Comparison of ENCODE assay signal across 8 mouse cellular contexts in the genomic region with DNA sequence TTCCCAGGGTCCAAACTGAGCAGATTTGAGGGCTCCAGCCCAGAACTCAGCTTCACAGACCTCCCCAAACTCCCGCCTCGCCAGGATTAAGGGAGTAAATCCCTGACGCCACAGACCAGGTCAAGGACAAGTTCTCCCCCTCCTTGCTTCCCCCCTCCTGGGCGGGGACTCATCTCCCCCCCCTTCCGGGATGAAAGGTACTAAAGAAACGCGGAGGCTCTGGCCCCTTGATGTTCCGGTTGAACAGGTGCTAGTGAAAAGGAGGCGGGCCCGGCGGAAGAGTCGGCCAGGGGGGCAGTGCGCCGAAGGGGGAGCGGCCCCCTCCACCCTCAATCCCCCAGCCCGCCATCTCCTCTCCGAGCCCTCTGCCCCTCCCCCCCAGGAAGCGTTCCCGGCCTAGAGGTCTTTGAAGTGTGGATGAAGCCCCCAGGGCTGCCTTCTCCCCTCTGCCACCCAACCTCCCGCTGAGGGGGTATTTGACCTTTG. TPM values are rescaled to one million over a fixed set of nuclear protein-coding genes. Genes with fewer than 3 reads are reported as not detected.
DNase-seq lines count a peak whose midpoint lies in the region; ATAC-seq and TF ChIP-seq lines count a peak whose summit lies in the region.

No protein-coding gene starts in this region.

- peak overlapping the region; percentile 61 for H3K9ac ChIP-seq in embryonic facial prominence, embryonic 13.5 days
- H3K9ac ChIP-seq in limb, embryonic 12.5 days (replicated peaks) = no peak overlapping the region
- no peak overlapping the region for H3K9ac ChIP-seq in midbrain, postnatal 0 days (replicated peaks; ENCODE audit: low read length, poor library complexity, severe bottlenecking)

- DNase-seq in ovary, postnatal 36 days (ENCODE audit: low spot score) = peak; percentile 63
- no peak for DNase-seq in ovary, postnatal 10 days (ENCODE audit: low spot score)
- peak; percentile 54 for DNase-seq in heart, postnatal 4 days
- DNase-seq in midbrain, postnatal 0 days (ENCODE audit: low spot score) = no peak
- DNase-seq in thymus, postnatal 4 days = peak; percentile 77
- no peak for DNase-seq in frontal cortex, adult 2 months (ENCODE audit: extremely low spot score in 1 of 2, low spot score in 1 of 2)

- H3K9me3 ChIP-seq in embryonic facial prominence, embryonic 13.5 days = no peaks in the 10 kb centered on the region
- H3K9me3 ChIP-seq in limb, embryonic 12.5 days = no peaks in the 10 kb centered on the region
- no peaks in the 10 kb centered on the region for H3K9me3 ChIP-seq in midbrain, postnatal 0 days (ENCODE audit: low read length)

- H3K4me3 ChIP-seq in embryonic facial prominence, embryonic 13.5 days = peak overlapping the region; percentile 85
- H3K4me3 ChIP-seq in limb, embryonic 12.5 days (replicated peaks) = peak overlapping the region; percentile 92
- H3K4me3 ChIP-seq in midbrain, postnatal 0 days (ENCODE audit: low read depth, low read length) = peak overlapping the region; percentile 17; the same call in 1 of the 2 replicates

- WGBS in embryonic facial prominence, embryonic 13.5 days = 1% methylated on average over 20 of the region's 20 CpGs
- under 1% methylated on average over 20 of the region's 20 CpGs for WGBS in limb, embryonic 12.5 days
- under 1% methylated on average over 20 of the region's 20 CpGs for WGBS in midbrain, postnatal 0 days

- peaks cover 50% of the 10 kb centered on the region for H3K4me1 ChIP-seq in embryonic facial prominence, embryonic 13.5 days
- peaks cover 48% of the 10 kb centered on the region for H3K4me1 ChIP-seq in limb, embryonic 12.5 days (replicated peaks)
- H3K4me1 ChIP-seq in midbrain, postnatal 0 days (ENCODE audit: insufficient read depth, low read length) = peaks cover 7% of the 10 kb centered on the region; the same call in 1 of the 2 replicates

- H3K36me3 ChIP-seq in embryonic facial prominence, embryonic 13.5 days = peaks cover 15% of the 10 kb centered on the region
- peaks cover 15% of the 10 kb centered on the region for H3K36me3 ChIP-seq in limb, embryonic 12.5 days
- H3K36me3 ChIP-seq in midbrain, postnatal 0 days (ENCODE audit: insufficient read depth, low read length) = no peaks in the 10 kb centered on the region

- no peak overlapping the region for H3K27ac ChIP-seq in embryonic facial prominence, embryonic 13.5 days
- H3K27ac ChIP-seq in limb, embryonic 12.5 days = no peak overlapping the region
- H3K27ac ChIP-seq in midbrain, postnatal 0 days (ENCODE audit: low read depth, low read length) = no peak overlapping the region

- H3K27me3 ChIP-seq in embryonic facial prominence, embryonic 13.5 days = peaks cover 21% of the 10 kb centered on the region
- H3K27me3 ChIP-seq in limb, embryonic 12.5 days = peaks cover 17% of the 10 kb centered on the region
- peaks cover 7% of the 10 kb centered on the region; the same call in 1 of the 2 replicates for H3K27me3 ChIP-seq in midbrain, postnatal 0 days (ENCODE audit: insufficient read depth, low read length)

- no peak for TF ChIP-seq CTCF in midbrain, postnatal 0 days (IDR thresholded peaks at IDR 0.05)

- peak overlapping the region; percentile 78 for H3K4me2 ChIP-seq in embryonic facial prominence, embryonic 13.5 days
- H3K4me2 ChIP-seq in limb, embryonic 12.5 days = peak overlapping the region; percentile 85
- peak overlapping the region; percentile 32 for H3K4me2 ChIP-seq in midbrain, postnatal 0 days (ENCODE audit: low read depth, low read length, poor library complexity, severe bottlenecking)

- no peak for ATAC-seq in embryonic facial prominence, embryonic 13.5 days (ENCODE audit: insufficient number of reproducible peaks, insufficient read depth, low FRiP score, low TSS enrichment, low read depth)
- ATAC-seq in limb, embryonic 12.5 days (ENCODE audit: insufficient number of reproducible peaks, insufficient read depth, low FRiP score, low TSS enrichment, low read depth) = no peak
- no peak for ATAC-seq in midbrain, postnatal 0 days (ENCODE audit: low FRiP score)

RNA-seq across cellular contexts. Expression of gene Mllt6, which starts 1.5 kb away (rescaled TPM):
- polyA plus RNA-seq in embryonic facial prominence, embryonic 13.5 days (2015; fragmentation: Nextera tagmentation; extraction: Ambion mirVana) = 3.1 and 3.3 TPM in 2 replicates
- total RNA-seq in heart, postnatal 4 days (2021) = 10 to 100 TPM; 50.2 to 51.1 TPM
- 2.8 and 2.9 TPM in 2 replicates for polyA plus RNA-seq in limb, embryonic 12.5 days (2016; fragmentation: Nextera tagmentation; extraction: Ambion mirVana)
- total RNA-seq in midbrain, postnatal 0 days (2014; rRNA removed) = 43.9 and 52.8 TPM in 2 replicates
- polyA plus RNA-seq in midbrain, postnatal 0 days (2015; fragmentation: Nextera tagmentation; extraction: Ambion mirVana) = 1.5 and 1.7 TPM in 2 replicates
- polyA plus RNA-seq in frontal cortex, adult 2 months (2012; rRNA removed) = 74.9 and 84.0 TPM in 2 replicates

RNA-seq across cellular contexts. Expression of gene Cisd3, which starts 23.9 kb away (rescaled TPM):
- polyA plus RNA-seq in embryonic facial prominence, embryonic 13.5 days (2015; fragmentation: Nextera tagmentation; extraction: Ambion mirVana) = 12.5 and 13.4 TPM in 2 replicates
- 10 to 100 TPM; 96.7 to 98.0 TPM for total RNA-seq in heart, postnatal 4 days (2021)
- 10.0 and 11.3 TPM in 2 replicates for polyA plus RNA-seq in limb, embryonic 12.5 days (2016; fragmentation: Nextera tagmentation; extraction: Ambion mirVana)
- 13.3 and 27.0 TPM in 2 replicates for total RNA-seq in midbrain, postnatal 0 days (2014; rRNA removed)
- 41.5 and 45.1 TPM in 2 replicates for polyA plus RNA-seq in midbrain, postnatal 0 days (2015; fragmentation: Nextera tagmentation; extraction: Ambion mirVana)
- polyA plus RNA-seq in frontal cortex, adult 2 months (2012; rRNA removed) = 51.9 and 54.8 TPM in 2 replicates

RNA-seq across cellular contexts. Expression of gene Epop, which starts 32.2 kb away (rescaled TPM):
- polyA plus RNA-seq in embryonic facial prominence, embryonic 13.5 days (2015; fragmentation: Nextera tagmentation; extraction: Ambion mirVana) = 4.3 and 7.2 TPM in 2 replicates
- 1 to 10 TPM; 1.4 TPM for total RNA-seq in heart, postnatal 4 days (2021)
- polyA plus RNA-seq in limb, embryonic 12.5 days (2016; fragmentation: Nextera tagmentation; extraction: Ambion mirVana) = 16.4 and 16.9 TPM in 2 replicates
- total RNA-seq in midbrain, postnatal 0 days (2014; rRNA removed) = 5.0 and 8.4 TPM in 2 replicates
- polyA plus RNA-seq in midbrain, postnatal 0 days (2015; fragmentation: Nextera tagmentation; extraction: Ambion mirVana) = 1.5 and 1.6 TPM in 2 replicates
- 49.4 and 65.0 TPM in 2 replicates for polyA plus RNA-seq in frontal cortex, adult 2 months (2012; rRNA removed)

RNA-seq across cellular contexts. Expression of gene Pcgf2, which starts 38.6 kb away (rescaled TPM):
- polyA plus RNA-seq in embryonic facial prominence, embryonic 13.5 days (2015; fragmentation: Nextera tagmentation; extraction: Ambion mirVana) = 17.2 and 20.9 TPM in 2 replicates
- total RNA-seq in heart, postnatal 4 days (2021) = 10 to 100 TPM; 31.3 to 31.8 TPM
- 20.2 and 20.3 TPM in 2 replicates for polyA plus RNA-seq in limb, embryonic 12.5 days (2016; fragmentation: Nextera tagmentation; extraction: Ambion mirVana)
- 16.0 and 19.6 TPM in 2 replicates for total RNA-seq in midbrain, postnatal 0 days (2014; rRNA removed)
- polyA plus RNA-seq in midbrain, postnatal 0 days (2015; fragmentation: Nextera tagmentation; extraction: Ambion mirVana) = 14.2 and 16.7 TPM in 2 replicates
- polyA plus RNA-seq in frontal cortex, adult 2 months (2012; rRNA removed) = 74.6 and 83.8 TPM in 2 replicates

RNA-seq across cellular contexts. Expression of gene Psmb3, which starts 41.5 kb away (rescaled TPM):
- 443 and 487 TPM in 2 replicates for polyA plus RNA-seq in embryonic facial prominence, embryonic 13.5 days (2015; fragmentation: Nextera tagmentation; extraction: Ambion mirVana)
- 100 to 1,000 TPM; 186 to 196 TPM for total RNA-seq in heart, postnatal 4 days (2021)
- polyA plus RNA-seq in limb, embryonic 12.5 days (2016; fragmentation: Nextera tagmentation; extraction: Ambion mirVana) = 481 TPM in 2 replicates
- 386 and 449 TPM in 2 replicates for total RNA-seq in midbrain, postnatal 0 days (2014; rRNA removed)
- polyA plus RNA-seq in midbrain, postnatal 0 days (2015; fragmentation: Nextera tagmentation; extraction: Ambion mirVana) = 473 and 491 TPM in 2 replicates
- polyA plus RNA-seq in frontal cortex, adult 2 months (2012; rRNA removed) = 241 and 243 TPM in 2 replicates

Comparison
In these comparisons a context has a peak if more than half of its experiments do, and no peak if none do; other contexts are left out.
1. DNase-seq: peak in ovary, postnatal 36 days (single experiment), heart, postnatal 4 days (single experiment) and thymus, postnatal 4 days (single experiment); none in ovary, postnatal 10 days (single experiment), midbrain, postnatal 0 days (single experiment) and frontal cortex, adult 2 months (0 of 2).
2. H3K4me2 ChIP-seq: peak in every context shown above with its lines; median percentile 85 in limb, embryonic 12.5 days; 78 in embryonic facial prominence, embryonic 13.5 days; 32 in midbrain, postnatal 0 days.
3. H3K4me3 ChIP-seq: peak in every context shown above with its lines; median percentile 92 in limb, embryonic 12.5 days; 85 in embryonic facial prominence, embryonic 13.5 days; 17 in midbrain, postnatal 0 days.
4. RNA of gene Mllt6, which starts 1.5 kb away (polyA plus RNA-seq): 74.9 to 84.0 TPM in frontal cortex, adult 2 months; 3.1 to 3.3 TPM in embryonic facial prominence, embryonic 13.5 days, 2.8 to 2.9 TPM in limb, embryonic 12.5 days and 1.5 to 1.7 TPM in midbrain, postnatal 0 days; every median in the first group is over 10 times any median in the second.